Mouse (Mus musculus): ENCODE measurements around the gene Ttll5. TPM values are rescaled to one million over a fixed set of nuclear protein-coding genes. Genes with fewer than 3 reads are reported as not detected.

The Ttll5 gene
- polyA plus RNA-seq, 1 experiment: 5.5 TPM

- no peaks in the 10 kb centered on the region; the same call in 1 of the 2 replicates for H3K36me3 ChIP-seq (ENCODE audit: control insufficient read depth, insufficient read depth, low read length)
- 0 out of 2 replicates have a peak, but pooled peaks cover 2% of the 10 kb centered on the region for H3K4me1 ChIP-seq (ENCODE audit: control insufficient read depth, insufficient read depth, insufficient read length, low read length)
- no peak for TF ChIP-seq CTCF (IDR thresholded peaks at IDR 0.05; ENCODE audit: extremely low read depth, insufficient read length, insufficient replicate concordance, low read depth, low read length)
- peak; percentile 58; the same call in 1 of the 2 replicates for TF ChIP-seq POLR2A (IDR thresholded peaks at IDR 0.05; ENCODE audit: low read depth, low read length)
- H3K27ac ChIP-seq (ENCODE audit: insufficient read depth, low read depth, low read length): 0 out of 2 replicates have a peak within 1 kb of the TSS, but pooled peaks have one; percentile 22
- under 1% methylated on average over 35 of the region's 35 CpGs for WGBS
- peaks cover 9% of the 10 kb centered on the region; the same call in 1 of the 2 replicates for H3K27me3 ChIP-seq (ENCODE audit: control insufficient read depth, insufficient read depth, low read length)
- peak within 1 kb of the TSS; percentile 73 for H3K4me3 ChIP-seq (ENCODE audit: low read depth, low read length)
These were observed 258.1 kb downstream of the Ttll5 start, which contains the start of gene Ift43 for GRCm38 (mm10) chr12:86082481-86083012. TSS of gene Ift43 (plus strand) at chr12:86082541.

- Histone ChIP-seq H3K4me1 (ENCODE audit: control insufficient read depth, insufficient read depth, insufficient read length, low read length) (no peaks in the 10 kb centered on the region), H3K27ac (ENCODE audit: insufficient read depth, low read depth, low read length) (no peak overlapping the region), H3K36me3 (ENCODE audit: control insufficient read depth, insufficient read depth, low read length) (peaks cover 3% of the 10 kb centered on the region), H3K4me3 (ENCODE audit: low read depth, low read length) (no peak overlapping the region), H3K27me3 (ENCODE audit: control insufficient read depth, insufficient read depth, low read length) (no peaks in the 10 kb centered on the region)
- TF ChIP-seq POLR2A (IDR thresholded peaks at IDR 0.05; ENCODE audit: low read depth, low read length) (no peak), CTCF (IDR thresholded peaks at IDR 0.05; ENCODE audit: extremely low read depth, insufficient read length, insufficient replicate concordance, low read depth, low read length) (no peak)
- WGBS: 88% methylated on average over 7 of the region's 7 CpGs
These were observed 261.4 kb downstream of the Ttll5 start for GRCm38 (mm10) chr12:86085873-86086272.

- H3K27ac ChIP-seq (ENCODE audit: insufficient read depth, low read depth, low read length): no peak overlapping the region
- no peak overlapping the region for H3K4me3 ChIP-seq (ENCODE audit: low read depth, low read length)
- H3K36me3 ChIP-seq (ENCODE audit: control insufficient read depth, insufficient read depth, low read length): peaks cover 3% of the 10 kb centered on the region
- WGBS: 78% methylated on average over 8 of the region's 8 CpGs
- TF ChIP-seq CTCF (IDR thresholded peaks at IDR 0.05; ENCODE audit: extremely low read depth, insufficient read length, insufficient replicate concordance, low read depth, low read length) (no peak), POLR2A (IDR thresholded peaks at IDR 0.05; ENCODE audit: low read depth, low read length) (no peak)
- H3K4me1 ChIP-seq (ENCODE audit: control insufficient read depth, insufficient read depth, insufficient read length, low read length): no peaks in the 10 kb centered on the region
- no peaks in the 10 kb centered on the region for H3K27me3 ChIP-seq (ENCODE audit: control insufficient read depth, insufficient read depth, low read length)
These were observed 262.1 kb downstream of the Ttll5 start for GRCm38 (mm10) chr12:86086550-86086949.

- H3K27me3 ChIP-seq (ENCODE audit: control insufficient read depth, insufficient read depth, low read length): no peaks in the 10 kb centered on the region
- 82% methylated on average over 7 of the region's 7 CpGs for WGBS
- no peak overlapping the region for H3K4me3 ChIP-seq (ENCODE audit: low read depth, low read length)
- peaks cover 5% of the 10 kb centered on the region for H3K36me3 ChIP-seq (ENCODE audit: control insufficient read depth, insufficient read depth, low read length)
- TF ChIP-seq POLR2A (IDR thresholded peaks at IDR 0.05; ENCODE audit: low read depth, low read length) (no peak), CTCF (IDR thresholded peaks at IDR 0.05; ENCODE audit: extremely low read depth, insufficient read length, insufficient replicate concordance, low read depth, low read length) (no peak)
- H3K4me1 ChIP-seq (ENCODE audit: control insufficient read depth, insufficient read depth, insufficient read length, low read length): no peaks in the 10 kb centered on the region
- H3K27ac ChIP-seq (ENCODE audit: insufficient read depth, low read depth, low read length): no peak overlapping the region
These were observed 263.6 kb downstream of the Ttll5 start for GRCm38 (mm10) chr12:86088042-86088441.

GRCm38 (mm10) chr12:86090764-86091163 lies 266.3 kb downstream of the Ttll5 start:
- H3K27ac ChIP-seq (ENCODE audit: insufficient read depth, low read depth, low read length): no peak overlapping the region
- TF ChIP-seq CTCF (IDR thresholded peaks at IDR 0.05; ENCODE audit: extremely low read depth, insufficient read length, insufficient replicate concordance, low read depth, low read length) (no peak), POLR2A (IDR thresholded peaks at IDR 0.05; ENCODE audit: low read depth, low read length) (no peak)
- H3K4me1 ChIP-seq (ENCODE audit: control insufficient read depth, insufficient read depth, insufficient read length, low read length): peaks cover 2% of the 10 kb centered on the region; the same call in 1 of the 2 replicates
- peaks cover 5% of the 10 kb centered on the region for H3K36me3 ChIP-seq (ENCODE audit: control insufficient read depth, insufficient read depth, low read length)
- H3K27me3 ChIP-seq (ENCODE audit: control insufficient read depth, insufficient read depth, low read length): no peaks in the 10 kb centered on the region
- no peak overlapping the region for H3K4me3 ChIP-seq (ENCODE audit: low read depth, low read length)
- WGBS: 88% methylated on average over 4 of the region's 4 CpGs

GRCm38 (mm10) chr12:86091601-86092132 lies 267.2 kb downstream of the Ttll5 start:
- H3K27ac ChIP-seq (ENCODE audit: insufficient read depth, low read depth, low read length): 0 out of 2 replicates have a peak overlapping the region, but pooled peaks have one; percentile 13
- 77% methylated on average over 18 of the region's 18 CpGs for WGBS

GRCm38 (mm10) chr12:86094075-86094474 lies 269.6 kb downstream of the Ttll5 start:
- WGBS: 55% methylated on average over 4 of the region's 4 CpGs
- H3K36me3 ChIP-seq (ENCODE audit: control insufficient read depth, insufficient read depth, low read length): peaks cover 5% of the 10 kb centered on the region
- peaks cover 2% of the 10 kb centered on the region; the same call in 1 of the 2 replicates for H3K4me1 ChIP-seq (ENCODE audit: control insufficient read depth, insufficient read depth, insufficient read length, low read length)
- no peak overlapping the region for H3K27ac ChIP-seq (ENCODE audit: insufficient read depth, low read depth, low read length)
- TF ChIP-seq POLR2A (IDR thresholded peaks at IDR 0.05; ENCODE audit: low read depth, low read length): no peak
- no peak for TF ChIP-seq CTCF (IDR thresholded peaks at IDR 0.05; ENCODE audit: extremely low read depth, insufficient read length, insufficient replicate concordance, low read depth, low read length)
- no peak overlapping the region for H3K4me3 ChIP-seq (ENCODE audit: low read depth, low read length)
- H3K27me3 ChIP-seq (ENCODE audit: control insufficient read depth, insufficient read depth, low read length): no peaks in the 10 kb centered on the region

More at GRCm38 (mm10) chr12:86091601-86092132, 267.2 kb downstream of the Ttll5 start:
- no peak for TF ChIP-seq POLR2A (IDR thresholded peaks at IDR 0.05; ENCODE audit: low read depth, low read length)
- no peak for TF ChIP-seq CTCF (IDR thresholded peaks at IDR 0.05; ENCODE audit: extremely low read depth, insufficient read length, insufficient replicate concordance, low read depth, low read length)
- H3K4me3 ChIP-seq (ENCODE audit: low read depth, low read length): no peak overlapping the region
- peaks cover 2% of the 10 kb centered on the region; the same call in 1 of the 2 replicates for H3K4me1 ChIP-seq (ENCODE audit: control insufficient read depth, insufficient read depth, insufficient read length, low read length)
- peaks cover 5% of the 10 kb centered on the region for H3K36me3 ChIP-seq (ENCODE audit: control insufficient read depth, insufficient read depth, low read length)
- no peaks in the 10 kb centered on the region for H3K27me3 ChIP-seq (ENCODE audit: control insufficient read depth, insufficient read depth, low read length)

Measured in small intestine, adult 2 months (tissue).